Mouse (Mus musculus) c-Kit-negative CD71-positive TER-119-positive erythroid progenitor cells, embryonic 14.5 days (primary cell): ENCODE results near the gene Rnh1.

Source experiments
- DNase-seq: peaks from one replicate; pipeline ENCODE4 v3.0.0-alpha.2; 2013; ENCODE audit warnings: low read depth, low spot score

The Rnh1 gene

GRCm38 (mm10) chr7:141172116-141173006 lies at the start of gene Rnh1:
Gene Rnh1, minus strand, starts transcription at chr7:141172857.
- peak; percentile 69 for DNase-seq

- DNase-seq = no peak
These were observed 49.4 kb upstream of the Rnh1 start for GRCm38 (mm10) chr7:141222126-141222467.

GRCm38 (mm10) chr7:141221249-141222125 lies 48.8 kb upstream of the Rnh1 start:
- peak; percentile 98 for DNase-seq

- DNase-seq = no peak
These were observed 47.7 kb upstream of the Rnh1 start for GRCm38 (mm10) chr7:141220377-141220776.

GRCm38 (mm10) chr7:141219558-141220099 lies 47.0 kb upstream of the Rnh1 start:
- DNase-seq = no peak

- no peak for DNase-seq
These were observed 46.0 kb upstream of the Rnh1 start for GRCm38 (mm10) chr7:141218557-141219133.

- no peak for DNase-seq
These were observed 45.5 kb upstream of the Rnh1 start for GRCm38 (mm10) chr7:141218141-141218540.

- no peak for DNase-seq
These were observed 44.8 kb upstream of the Rnh1 start for GRCm38 (mm10) chr7:141217343-141218013.

GRCm38 (mm10) chr7:141216894-141217293 lies 44.2 kb upstream of the Rnh1 start:
- DNase-seq = no peak

- no peak for DNase-seq
These were observed 43.5 kb upstream of the Rnh1 start for GRCm38 (mm10) chr7:141215880-141216733.

- peak; percentile 93 for DNase-seq
These were observed 42.6 kb upstream of the Rnh1 start, which contains the start of gene Rassf7 for GRCm38 (mm10) chr7:141215101-141215879. Gene Rassf7, plus strand, starts transcription at chr7:141215860.

GRCm38 (mm10) chr7:141214310-141214709 lies 41.7 kb upstream of the Rnh1 start:
- no peak for DNase-seq

- DNase-seq = no peak
These were observed 41.1 kb upstream of the Rnh1 start, which contains the start of gene Lmntd2 for GRCm38 (mm10) chr7:141213605-141214235. Gene Lmntd2, minus strand, starts transcription at chr7:141214080.

- DNase-seq = no peak
These were observed 40.5 kb upstream of the Rnh1 start for GRCm38 (mm10) chr7:141213133-141213532.

- DNase-seq = no peak
These were observed 38.0 kb upstream of the Rnh1 start for GRCm38 (mm10) chr7:141210606-141211131.

- DNase-seq = no peak
These were observed 37.5 kb upstream of the Rnh1 start for GRCm38 (mm10) chr7:141210137-141210536.

- DNase-seq = peak; percentile 62
These were observed 36.9 kb upstream of the Rnh1 start for GRCm38 (mm10) chr7:141209526-141209925.

- no peak for DNase-seq
These were observed 33.7 kb upstream of the Rnh1 start for GRCm38 (mm10) chr7:141206182-141206937.
